Mouse (Mus musculus) lung, embryonic 16.5 days (tissue): ENCODE results near the gene Tap1. TPM values are rescaled to one million over a fixed set of nuclear protein-coding genes. Genes with fewer than 3 reads are reported as not detected.

ENCODE experiments used
- polyA plus RNA-seq: library from polyadenylated mRNA; unstranded; fragments of >200 nt; fragmentation: Nextera tagmentation; extraction: Ambion mirVana; gene quantifications from 2 replicates; pipeline ENCODE4 v1.2.1, GENCODE M21; 2015

Gene Tap1
- polyA plus RNA-seq, 1 experiment from 2014 or later: 7.2 TPM

Other genes with a start within 250 kb of the Tap1 start
- gene Pfdn6, start 247.2 kb upstream of the Tap1 start, polyA plus RNA-seq: 143 and 151 TPM in 2 replicates
- 20.2 and 20.6 TPM in 2 replicates for gene Wdr46, start 246.9 kb upstream of the Tap1 start, polyA plus RNA-seq
- 5.5 and 5.6 TPM in 2 replicates for gene B3galt4, start 236.1 kb upstream of the Tap1 start, polyA plus RNA-seq
- 49.4 and 50.5 TPM in 2 replicates for gene Vps52, start 231.7 kb upstream of the Tap1 start, polyA plus RNA-seq
- 1,739 and 1,825 TPM in 2 replicates for gene Rps18, start 231.6 kb upstream of the Tap1 start, polyA plus RNA-seq
- 55.5 and 83.8 TPM in 2 replicates for gene H2-K1, start 187.2 kb upstream of the Tap1 start, polyA plus RNA-seq
- 15.0 and 15.2 TPM in 2 replicates for gene Ring1, start 162.9 kb upstream of the Tap1 start, polyA plus RNA-seq
- 40.9 and 41.6 TPM in 2 replicates for gene H2-Ke6, start 159.5 kb upstream of the Tap1 start, polyA plus RNA-seq
- 188 and 191 TPM in 2 replicates for gene Slc39a7, start 155.9 kb upstream of the Tap1 start, polyA plus RNA-seq
- 49.6 and 49.9 TPM in 2 replicates for gene Rxrb, start 155.7 kb upstream of the Tap1 start, polyA plus RNA-seq
- gene Col11a2, start 148.1 kb upstream of the Tap1 start, polyA plus RNA-seq: 2.6 and 3.7 TPM in 2 replicates
- 0.23 and 1.0 TPM in 2 replicates for gene H2-Oa, start 95.2 kb upstream of the Tap1 start, polyA plus RNA-seq
- gene H2-DMa, start 68.0 kb upstream of the Tap1 start, polyA plus RNA-seq: 11.8 and 12.7 TPM in 2 replicates
- 97.8 and 100 TPM in 2 replicates for gene Brd2, start 64.9 kb upstream of the Tap1 start, polyA plus RNA-seq
- 1.6 and 2.1 TPM in 2 replicates for gene H2-DMb2, start 44.2 kb upstream of the Tap1 start, polyA plus RNA-seq
- 3.7 and 6.2 TPM in 2 replicates for gene H2-DMb1, start 34.5 kb upstream of the Tap1 start, polyA plus RNA-seq
- 8.8 and 12.8 TPM in 2 replicates for gene Psmb9, start 211 bp downstream of the Tap1 start, polyA plus RNA-seq
- gene Psmb8, start 10.2 kb downstream of the Tap1 start, polyA plus RNA-seq: 21.4 and 37.2 TPM in 2 replicates
- gene Tap2, start 16.0 kb downstream of the Tap1 start, polyA plus RNA-seq: 12.2 and 18.1 TPM in 2 replicates
- 0.35 and 0.53 TPM in 2 replicates for gene H2-Ob, start 51.4 kb downstream of the Tap1 start, polyA plus RNA-seq
- gene H2-Ab1, start 70.1 kb downstream of the Tap1 start, polyA plus RNA-seq: 15.1 and 36.2 TPM in 2 replicates
- 9.0 and 18.1 TPM in 2 replicates for gene H2-Aa, start 100.3 kb downstream of the Tap1 start, polyA plus RNA-seq
- 6.5 and 13.5 TPM in 2 replicates for gene H2-Eb1, start 118.3 kb downstream of the Tap1 start, polyA plus RNA-seq
- gene H2-Eb2, start 138.1 kb downstream of the Tap1 start, polyA plus RNA-seq: 0.04 TPM in 1 of 2 replicates, not detected in the other
- gene Btnl2, start 167.3 kb downstream of the Tap1 start, polyA plus RNA-seq: 0.09 TPM in 1 of 2 replicates, not detected in the other
- gene Btnl1, start 189.6 kb downstream of the Tap1 start, polyA plus RNA-seq: not detected in 2 replicates
- gene BC051142, start 211.3 kb downstream of the Tap1 start, polyA plus RNA-seq: 0.44 TPM in 1 of 2 replicates, not detected in the other